Mouse (Mus musculus) kidney, adult 10 weeks (tissue): Measurements from ENCODE around the gene Ribc2. TPM values are rescaled to one million over a fixed set of nuclear protein-coding genes. Genes with fewer than 3 reads are reported as not detected.

Experiments
- polyA plus RNA-seq: library from polyadenylated mRNA; stranded (reverse); fragments of 350-450 nt; fragmentation: Illumina TruSeq; extraction: RNeasy Lipid Tissue Mini Kit (QIAGEN cat#74804); gene quantifications from one replicate; pipeline ENCODE4 v1.2.3, GENCODE M21; 2014; ENCODE audit warnings: low read depth, low replicate concordance

Ribc2 gene
- not detected for polyA plus RNA-seq

GRCm38 (mm10) chr15:85131275-85132192, at the start of gene Ribc2, which contains the start of gene Smc1b:
Gene Ribc2 (plus strand): TSS chr15:85132078.
Gene Smc1b (minus strand): TSS chr15:85131964.

Other genes with a start within 250 kb of the Ribc2 start
- gene Gm29666, start 212.0 kb upstream of the Ribc2 start, polyA plus RNA-seq: 0.28 TPM
- gene Nup50, start 208.7 kb upstream of the Ribc2 start, polyA plus RNA-seq: 14.8 TPM
- gene 5031439G07Rik, start 143.5 kb upstream of the Ribc2 start, polyA plus RNA-seq: 10.9 TPM
- gene Upk3a, start 114.9 kb upstream of the Ribc2 start, polyA plus RNA-seq: not detected
- 9.3 TPM for gene Fam118a, start 103.1 kb upstream of the Ribc2 start, polyA plus RNA-seq
- gene Smc1b, start 114 bp upstream of the Ribc2 start, polyA plus RNA-seq: 0.12 TPM
- 2.0 TPM for gene Fbln1, start 73.9 kb downstream of the Ribc2 start, polyA plus RNA-seq
- 121 TPM for gene Atxn10, start 204.2 kb downstream of the Ribc2 start, polyA plus RNA-seq